Mouse (Mus musculus) heart, adult 8-10 months (tissue): Measurements from ENCODE around the gene Catsper3. TPM values are rescaled to one million over a fixed set of nuclear protein-coding genes. Genes with fewer than 3 reads are reported as not detected.

Source experiments
- DNase-seq: peaks from one replicate; pipeline ENCODE4 v3.0.0; 2022; ENCODE audit warnings: low spot score
- total RNA-seq, 4 experiments: library from RNA; stranded (reverse); gene quantifications; 2 replicates each; pipeline ENCODE4 v1.2.4; 2022

Gene Catsper3
- total RNA-seq, 4 experiments from 2014 or later = 0.25 to 0.40 (median 0.32) TPM

DNA sequence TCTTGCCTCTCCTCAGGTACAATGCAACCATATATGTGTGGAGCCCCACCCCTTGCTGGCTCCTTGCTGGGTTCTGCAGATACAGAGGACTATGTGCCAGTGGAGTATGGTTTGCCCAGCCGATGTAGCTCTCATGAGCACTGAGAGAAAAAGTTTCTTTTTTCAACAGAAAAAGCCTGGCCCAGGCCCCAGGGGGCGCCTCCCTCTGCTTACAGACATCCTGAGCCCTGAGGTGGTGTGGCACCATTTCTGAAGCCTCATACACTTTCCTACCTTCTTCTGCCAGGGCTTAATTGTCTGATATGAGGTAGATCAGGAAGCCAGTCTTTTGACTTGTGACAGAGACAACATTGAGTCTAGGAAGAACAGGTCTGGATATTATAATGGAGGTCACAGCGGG lies 67.8 kb downstream of the Catsper3 start:
- no peak for DNase-seq

DNA sequence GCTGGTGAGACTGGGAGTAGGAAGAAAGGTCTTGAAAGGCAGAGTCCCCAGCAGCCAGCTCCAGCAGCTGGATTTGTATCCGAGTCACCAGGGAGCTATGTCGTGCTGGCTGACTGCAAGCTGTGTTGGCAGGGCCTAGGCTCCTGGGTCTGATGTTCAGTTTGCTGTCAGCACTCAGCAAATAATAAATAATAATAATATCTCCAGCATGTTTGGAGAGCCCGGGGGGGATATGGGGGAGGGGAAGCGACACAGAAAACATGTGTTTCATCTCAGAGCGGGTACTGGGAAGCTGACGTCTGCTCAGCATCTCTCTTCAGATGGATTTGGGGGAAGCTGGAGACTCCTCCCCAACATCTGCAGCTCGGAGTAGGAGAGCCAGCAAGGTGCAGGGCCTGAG lies 71.4 kb downstream of the Catsper3 start:
- DNase-seq = no peak

GRCm38 (mm10) chr13:55858463-55858862 lies 74.1 kb downstream of the Catsper3 start:
- DNase-seq = no peak

Other genes with a start within 250 kb of the Catsper3 start
- 10 to 100 TPM; 11.8 to 17.0 (median 13.7) TPM for gene Ddx41, start 247.9 kb upstream of the Catsper3 start, total RNA-seq
- gene Fam193b, start 213.4 kb upstream of the Catsper3 start, total RNA-seq = 10 to 100 TPM; 11.5 to 18.3 (median 13.6) TPM
- gene Tmed9, start 210.8 kb upstream of the Catsper3 start, total RNA-seq = 100 to 1,000 TPM in 1 of 4 experiments, 10 to 100 TPM in 3; 80.6 to 102 (median 90.0) TPM
- 1 to 10 TPM; 8.0 to 9.1 (median 8.8) TPM for gene B4galt7, start 184.7 kb upstream of the Catsper3 start, total RNA-seq
- 10 to 100 TPM; 10.1 to 12.8 (median 11.7) TPM for gene Caml, start 161.6 kb upstream of the Catsper3 start, total RNA-seq
- gene Ddx46, start 149.5 kb upstream of the Catsper3 start, total RNA-seq = 10 to 100 TPM; 17.7 to 24.8 (median 20.2) TPM
- 10 to 100 TPM; 37.8 to 39.8 (median 39.2) TPM for gene B230219D22Rik, start 91.4 kb upstream of the Catsper3 start, total RNA-seq
- gene Txndc15, start 69.9 kb upstream of the Catsper3 start, total RNA-seq = 10 to 100 TPM; 43.3 to 50.2 (median 45.4) TPM
- 10 to 100 TPM; 48.8 to 59.2 (median 53.4) TPM for gene Pcbd2, start 57.2 kb upstream of the Catsper3 start, total RNA-seq
- gene Pitx1, start 51.6 kb downstream of the Catsper3 start, total RNA-seq = not detected